Mouse (Mus musculus): ENCODE data around the gene Lrrc4b.

Gene Lrrc4b

DNA sequence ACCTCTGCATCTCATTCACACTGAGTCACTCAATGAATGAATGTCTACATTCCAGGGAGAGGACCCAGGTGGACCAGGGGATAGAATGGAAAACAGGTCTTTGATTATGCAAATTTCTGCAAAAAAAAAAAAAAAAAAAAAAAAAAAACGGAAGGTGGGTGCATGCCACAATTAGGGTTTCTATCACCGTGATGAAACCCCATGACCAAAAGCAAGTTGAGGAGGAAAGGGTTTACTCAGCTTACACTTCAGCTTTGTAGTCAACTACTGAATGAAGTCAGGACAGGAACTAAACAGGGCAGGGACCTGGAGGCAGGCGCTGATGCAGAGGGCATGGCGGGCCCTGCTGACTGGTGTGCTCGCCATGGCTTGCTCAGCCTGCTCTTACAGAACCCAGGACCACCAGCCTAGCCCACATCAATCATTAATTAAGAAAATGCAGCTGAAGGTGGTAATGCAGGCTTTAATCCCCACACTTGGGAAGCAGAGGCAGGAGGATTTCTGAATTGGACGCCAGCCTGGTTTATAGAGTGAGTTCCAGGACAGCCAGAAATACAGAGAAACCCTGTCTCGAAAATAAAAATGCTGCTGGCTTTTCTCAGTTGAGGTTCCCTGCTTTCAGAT is 56.9 kb downstream of the Lrrc4b start:
- DNase-seq (ENCODE audit: low spot score in 2 of 2), result no peak

DNA sequence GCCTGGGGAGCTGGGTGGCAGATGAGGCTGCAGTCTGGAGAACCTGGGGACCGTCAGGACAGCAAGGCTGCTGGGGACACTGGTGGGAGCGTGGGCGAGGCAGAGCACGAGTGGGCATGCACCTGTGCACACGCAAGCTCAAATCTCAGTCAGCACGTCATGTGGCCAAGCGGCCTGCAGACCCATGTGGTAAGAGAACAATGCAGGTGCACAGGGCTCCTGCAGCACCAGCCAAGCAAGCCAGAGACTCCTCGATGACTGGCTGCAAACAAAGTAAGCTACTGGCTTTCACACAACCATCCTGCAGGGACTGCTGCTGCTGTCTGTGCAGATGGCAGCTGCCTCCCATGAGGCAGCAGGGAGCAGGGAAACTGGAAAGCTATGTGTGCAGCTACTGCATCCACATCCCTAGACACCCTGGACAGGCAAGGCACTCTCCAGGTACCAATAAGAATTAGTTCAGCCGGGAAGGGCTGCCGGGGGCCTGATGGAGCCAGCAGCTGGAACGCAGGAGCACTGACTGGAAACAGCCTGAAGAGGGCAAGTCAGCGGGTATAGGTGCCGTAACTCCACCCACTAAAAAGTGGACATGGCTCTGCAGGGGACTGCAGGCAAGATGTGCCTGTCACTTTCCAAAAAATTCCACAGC is 58.2 kb downstream of the Lrrc4b start:
- no peak for DNase-seq (ENCODE audit: low spot score in 2 of 2)

GRCm38 (mm10) chr7:44487936-44488335 is 59.1 kb downstream of the Lrrc4b start:
- no peak for DNase-seq (ENCODE audit: low spot score in 2 of 2)

- DNase-seq (ENCODE audit: low spot score in 2 of 2), result no peak
These were observed 59.7 kb downstream of the Lrrc4b start for GRCm38 (mm10) chr7:44488545-44488944.

DNA sequence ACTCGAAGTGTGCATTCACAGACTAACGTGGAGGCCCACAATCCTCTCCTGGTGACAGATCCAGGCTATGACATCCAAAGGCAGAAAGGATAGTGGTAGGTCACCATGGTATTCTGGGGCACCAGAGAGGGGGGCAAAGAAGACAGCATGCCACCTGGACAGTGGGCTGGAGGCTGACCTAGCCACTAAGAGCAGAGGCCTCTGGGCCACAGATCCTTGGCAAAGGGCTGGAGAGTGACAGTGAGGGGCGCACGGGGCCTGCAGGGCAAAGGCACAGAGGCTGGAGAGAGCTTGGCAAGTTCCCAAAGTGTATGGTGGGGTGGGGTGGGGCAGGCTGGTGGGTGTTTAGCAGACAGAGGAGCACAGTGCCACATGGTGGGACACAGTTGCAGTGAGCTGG is 61.5 kb downstream of the Lrrc4b start:
- no peak for DNase-seq (ENCODE audit: low spot score in 2 of 2)

GRCm38 (mm10) chr7:44491391-44491790 is 62.6 kb downstream of the Lrrc4b start:
- no peak for DNase-seq (ENCODE audit: low spot score in 2 of 2)

DNA sequence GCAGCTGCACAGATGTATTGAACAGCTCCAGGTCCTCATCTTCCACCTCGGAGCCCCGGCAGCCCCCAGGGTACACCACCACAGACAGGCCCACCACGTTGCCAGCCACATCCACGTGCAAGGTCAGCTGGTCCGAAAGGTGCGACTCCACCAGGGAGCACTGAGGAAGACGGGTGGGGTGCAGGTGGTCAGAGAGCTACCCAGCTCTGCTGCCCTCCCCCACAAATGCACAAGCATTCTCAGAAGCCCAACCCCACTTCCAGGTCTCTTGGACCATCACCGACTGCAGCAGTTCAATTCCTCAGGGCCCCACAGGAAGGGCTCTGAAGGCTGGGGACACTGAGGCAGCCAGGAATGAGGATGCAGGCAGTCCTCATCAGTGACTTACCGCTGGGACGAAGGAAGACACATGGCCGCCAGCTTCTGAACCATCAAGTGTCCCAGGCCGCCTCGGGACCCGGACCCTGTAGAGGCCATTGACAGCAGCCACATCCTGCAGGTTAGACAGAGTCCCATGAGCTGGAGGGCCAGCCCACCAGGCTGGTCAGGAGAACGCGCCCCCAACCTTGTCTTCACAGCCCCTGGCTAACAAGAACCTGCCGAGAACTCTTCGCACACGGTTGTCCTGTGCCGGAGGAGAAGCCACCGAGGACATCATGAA is 63.5 kb downstream of the Lrrc4b start:
- no peak for DNase-seq (ENCODE audit: low spot score in 2 of 2)

DNA sequence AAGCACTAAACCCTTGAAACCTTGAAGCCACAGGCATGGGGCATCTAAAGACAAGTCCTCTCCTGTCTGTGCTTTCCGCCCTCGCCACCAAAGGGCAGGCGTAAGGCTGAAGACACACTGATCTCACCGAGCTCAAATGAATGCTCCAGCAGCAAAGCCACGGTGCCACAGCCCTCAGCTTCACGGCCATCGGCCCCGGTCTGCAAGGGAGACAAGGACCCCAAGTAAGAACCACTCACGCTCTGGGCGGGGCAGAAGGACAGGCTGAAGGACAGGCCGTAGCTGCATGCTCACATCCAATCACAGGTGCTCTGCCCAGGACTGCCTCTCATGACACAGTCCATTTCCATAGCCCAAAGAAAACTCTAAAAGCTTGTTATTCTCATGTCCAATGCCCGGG is 65.9 kb downstream of the Lrrc4b start:
- DNase-seq (ENCODE audit: low spot score in 2 of 2), result no peak

- DNase-seq (ENCODE audit: low spot score in 2 of 2), result no peak
These were observed 66.3 kb downstream of the Lrrc4b start for GRCm38 (mm10) chr7:44495086-44495485.

DNA sequence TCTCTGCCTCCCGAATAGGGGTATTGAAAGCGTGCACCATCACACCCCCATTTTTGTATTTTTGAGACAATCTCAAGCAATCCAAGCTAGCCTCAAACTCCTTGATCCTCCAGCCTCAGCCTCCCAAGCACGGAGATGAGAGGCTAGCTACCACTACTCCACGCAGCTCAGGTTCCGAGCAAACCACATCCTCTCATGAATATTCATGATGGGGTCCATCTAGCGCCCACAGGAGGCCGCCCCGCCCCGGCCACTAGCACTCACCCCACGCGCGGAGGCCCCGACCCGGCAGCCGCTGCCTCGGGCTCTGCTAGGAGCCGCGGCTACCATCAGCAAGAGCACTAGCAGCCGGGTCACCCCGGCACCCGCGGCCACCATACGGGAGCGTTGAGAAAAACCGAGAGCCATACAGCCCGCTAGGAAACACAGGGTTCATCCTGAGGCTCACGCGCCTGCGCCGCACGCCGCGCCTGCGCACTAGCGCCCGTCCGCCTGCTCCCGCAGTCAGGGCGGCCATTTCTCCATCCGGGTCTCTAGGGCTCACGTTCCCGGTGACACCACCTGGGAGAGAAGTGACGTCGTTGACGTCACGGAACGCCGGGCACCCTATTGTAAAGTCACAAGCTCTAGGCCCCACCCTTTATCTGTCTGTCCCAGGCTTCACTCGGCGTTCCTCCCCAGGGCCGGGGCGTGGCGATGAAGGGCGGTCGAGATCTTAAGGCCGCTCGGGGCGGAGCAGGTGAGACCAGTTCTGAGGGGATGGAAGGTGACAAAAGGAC is 67.4 kb downstream of the Lrrc4b start, which contains the start of the genes Emc10 and Fam71e1:
Gene Emc10 (minus strand): TSS at position 538 of the 779 bp plus-strand sequence.
Gene Fam71e1 (plus strand): TSS at position 590 of the 779 bp plus-strand sequence.
- DNase-seq (ENCODE audit: low spot score in 2 of 2), result peak; percentile 96 to 99

- DNase-seq (ENCODE audit: low spot score in 2 of 2), result no peak
These were observed 67.9 kb downstream of the Lrrc4b start for GRCm38 (mm10) chr7:44496771-44497109.

DNA sequence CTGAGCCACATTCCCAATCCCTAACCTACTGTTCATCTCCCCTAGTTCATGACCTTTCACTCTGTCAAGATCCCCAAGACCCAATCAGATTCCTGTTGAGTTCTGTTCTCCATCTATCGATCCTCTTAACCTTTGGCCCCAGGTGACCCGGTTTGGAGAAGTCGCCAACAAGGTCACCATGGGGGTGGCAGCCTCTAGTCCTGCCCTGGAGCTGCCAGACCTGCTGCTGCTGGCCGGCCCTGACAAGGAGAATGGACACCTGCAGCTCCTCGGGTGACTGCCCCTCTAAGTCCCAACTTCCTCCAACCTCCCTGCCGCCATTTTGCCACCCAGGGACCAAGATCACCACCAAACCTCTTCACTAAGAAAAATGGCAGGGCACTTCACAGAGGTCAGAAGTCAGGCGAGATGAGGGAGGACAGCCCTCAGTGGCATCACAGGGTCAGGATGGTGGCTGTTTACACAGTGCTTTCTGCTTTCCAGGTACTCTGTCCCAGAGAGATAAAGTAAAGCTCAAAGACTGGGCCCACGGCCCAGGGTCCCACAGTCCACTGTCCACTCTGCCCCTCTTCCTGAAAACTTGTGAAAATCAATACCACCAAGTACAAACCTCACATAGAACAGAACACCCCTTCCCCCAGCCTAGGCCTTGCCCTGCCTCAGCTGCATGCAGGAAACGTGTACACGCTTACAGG is 68.7 kb downstream of the Lrrc4b start:
- DNase-seq (ENCODE audit: low spot score in 2 of 2), result no peak

- DNase-seq (ENCODE audit: low spot score in 2 of 2), result no peak
These were observed 70.1 kb downstream of the Lrrc4b start for GRCm38 (mm10) chr7:44498922-44499321.

- no peak for DNase-seq (ENCODE audit: low spot score in 2 of 2)
These were observed 71.2 kb downstream of the Lrrc4b start for GRCm38 (mm10) chr7:44500046-44500445.

DNA sequence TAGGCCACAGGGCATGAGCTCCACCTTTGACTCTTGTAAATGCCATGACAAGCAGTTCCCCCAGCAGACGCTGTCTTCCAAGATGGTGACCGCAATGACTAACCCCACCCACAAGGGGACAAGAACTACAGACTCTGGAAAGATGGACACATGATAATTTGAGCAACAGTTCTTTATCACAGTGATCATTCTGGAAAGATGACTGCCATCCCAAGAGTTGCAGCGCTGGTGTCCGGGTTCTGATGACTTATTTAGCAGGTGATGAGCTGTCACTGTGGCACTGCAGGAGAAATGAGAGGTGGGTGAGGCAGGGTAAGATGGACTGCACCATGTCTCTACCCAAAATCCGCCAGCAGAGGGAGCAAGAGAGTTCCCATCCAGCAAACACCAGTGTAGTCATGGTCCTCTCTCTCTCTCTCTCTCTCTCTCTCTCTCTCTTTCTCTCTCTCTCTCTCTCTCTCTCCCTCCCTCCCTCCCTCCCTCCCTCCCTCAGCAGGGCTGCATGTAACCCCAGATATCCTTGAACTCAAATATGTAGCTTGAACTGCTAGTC is 72.8 kb downstream of the Lrrc4b start:
- DNase-seq (ENCODE audit: low spot score in 2 of 2), result peak; percentile 59 to 73

DNA sequence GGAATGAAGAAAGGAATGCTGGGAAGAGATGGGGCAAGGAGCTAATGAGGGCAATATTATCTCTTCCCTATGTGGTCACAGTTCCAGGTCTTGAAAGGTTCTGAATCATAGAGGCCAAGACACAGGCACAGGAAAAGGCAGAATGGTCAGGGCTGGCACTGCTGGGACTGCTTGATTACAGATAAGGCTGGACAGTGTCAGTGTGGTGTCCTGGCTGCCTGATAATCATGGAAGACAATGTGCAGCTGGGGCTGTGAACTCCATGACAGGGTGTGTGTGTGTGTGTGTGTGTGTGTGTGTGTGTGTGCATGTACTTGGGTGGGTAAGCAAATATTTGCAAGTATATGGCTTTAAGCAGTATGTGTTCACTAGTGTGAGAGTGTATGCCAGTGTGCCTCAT is 78.7 kb downstream of the Lrrc4b start:
- DNase-seq (ENCODE audit: low spot score in 2 of 2), result no peak
